Mouse (Mus musculus): ENCODE results near the gene Smg1. TPM values are rescaled to one million over a fixed set of nuclear protein-coding genes. Genes with fewer than 3 reads are reported as not detected.
"Not testable (repeated sequence)": the region's sequence is repeated elsewhere in the genome, so short reads cannot be mapped to it uniquely, and the experiment has no call there.

The Smg1 gene
- total and polyA plus RNA-seq, 2 experiments from 2014 or later = 16.0 to 44.1 TPM

DNA sequence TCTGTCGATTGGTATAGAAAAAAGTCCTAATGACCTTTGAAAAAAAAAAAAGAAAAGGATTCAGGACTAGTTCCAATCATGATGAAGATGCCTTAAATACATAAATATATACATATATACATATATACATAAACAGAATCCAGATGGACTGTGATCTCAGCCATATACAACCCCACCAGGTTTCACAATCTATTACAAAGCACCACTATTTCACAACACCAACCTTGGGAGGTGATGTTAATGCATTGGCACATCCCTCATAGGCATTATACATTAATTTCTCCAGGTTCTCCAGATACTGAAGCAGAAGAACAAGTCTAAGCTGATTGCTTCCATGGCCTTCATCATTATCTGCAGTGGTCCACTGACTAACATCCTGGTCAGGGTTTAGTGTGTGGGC, 58.9 kb downstream of the Smg1 start:
- 84% methylated on average over 1 of the region's 1 CpGs for WGBS
- no peaks in the 10 kb centered on the region for H3K9me3 ChIP-seq (ENCODE audit: low read length)
- H3K4me1 ChIP-seq (ENCODE audit: insufficient read depth, low read length) = no peaks in the 10 kb centered on the region
- peaks cover 29% of the 10 kb centered on the region for H3K36me3 ChIP-seq (ENCODE audit: insufficient read depth, low read length)
- H3K4me2 ChIP-seq (ENCODE audit: low read depth, low read length, poor library complexity, severe bottlenecking) = no peak overlapping the region
- H3K4me3 ChIP-seq (ENCODE audit: low read depth, low read length) = no peak overlapping the region
- no peak overlapping the region for H3K27ac ChIP-seq (ENCODE audit: low read depth, low read length)
- no peak for ATAC-seq (ENCODE audit: low FRiP score)
- DNase-seq (ENCODE audit: low spot score) = no peak
- no peak for TF ChIP-seq CTCF (IDR thresholded peaks at IDR 0.05)
- no peaks in the 10 kb centered on the region for H3K27me3 ChIP-seq (ENCODE audit: insufficient read depth, low read length)
- no peak overlapping the region for H3K9ac ChIP-seq (replicated peaks; ENCODE audit: low read length, poor library complexity, severe bottlenecking)

GRCm38 (mm10) chr7:118181123-118181522, 62.3 kb downstream of the Smg1 start:
- Histone ChIP-seq H3K36me3 (ENCODE audit: insufficient read depth, low read length) (peaks cover 37% of the 10 kb centered on the region), H3K27ac (ENCODE audit: low read depth, low read length) (no peak overlapping the region), H3K27me3 (ENCODE audit: insufficient read depth, low read length) (no peaks in the 10 kb centered on the region), H3K9me3 (ENCODE audit: low read length) (no peaks in the 10 kb centered on the region), H3K9ac (replicated peaks; ENCODE audit: low read length, poor library complexity, severe bottlenecking) (no peak overlapping the region), H3K4me3 (ENCODE audit: low read depth, low read length) (no peak overlapping the region), H3K4me1 (ENCODE audit: insufficient read depth, low read length) (no peaks in the 10 kb centered on the region), H3K4me2 (ENCODE audit: low read depth, low read length, poor library complexity, severe bottlenecking) (no peak overlapping the region)
- no peak for DNase-seq (ENCODE audit: low spot score)
- ATAC-seq (ENCODE audit: low FRiP score) = no peak
- TF ChIP-seq CTCF (IDR thresholded peaks at IDR 0.05) = no peak
- WGBS = 99% methylated on average over 3 of the region's 3 CpGs

DNA sequence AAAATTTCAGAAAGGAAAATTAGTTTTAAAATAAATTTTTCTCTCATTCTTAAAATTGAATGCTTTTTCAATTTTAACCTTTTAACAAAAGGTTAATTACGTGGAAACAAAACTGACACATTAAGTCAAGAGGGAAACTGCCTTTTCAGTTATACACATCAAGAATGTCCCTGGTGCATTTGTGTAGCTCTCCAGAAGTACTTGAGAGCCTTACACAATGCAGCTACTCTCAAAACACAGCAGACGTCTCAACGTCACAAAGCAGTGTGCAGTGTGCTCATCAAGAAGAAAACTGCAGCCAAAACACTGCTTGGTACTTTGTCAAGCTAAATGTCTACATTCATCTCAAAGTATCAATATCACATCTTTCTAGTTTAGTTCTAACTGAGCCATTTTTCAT, 63.7 kb downstream of the Smg1 start:
- Histone ChIP-seq H3K4me2 (ENCODE audit: low read depth, low read length, poor library complexity, severe bottlenecking) (no peak overlapping the region), H3K4me3 (ENCODE audit: low read depth, low read length) (no peak overlapping the region), H3K9me3 (ENCODE audit: low read length) (no peaks in the 10 kb centered on the region), H3K9ac (replicated peaks; ENCODE audit: low read length, poor library complexity, severe bottlenecking) (no peak overlapping the region), H3K4me1 (ENCODE audit: insufficient read depth, low read length) (no peaks in the 10 kb centered on the region), H3K27ac (ENCODE audit: low read depth, low read length) (no peak overlapping the region), H3K36me3 (ENCODE audit: insufficient read depth, low read length) (peaks cover 35% of the 10 kb centered on the region), H3K27me3 (ENCODE audit: insufficient read depth, low read length) (no peaks in the 10 kb centered on the region)
- TF ChIP-seq CTCF (IDR thresholded peaks at IDR 0.05) = no peak
- WGBS = 77% methylated on average over 3 of the region's 3 CpGs
- ATAC-seq (ENCODE audit: low FRiP score) (no peak), DNase-seq (ENCODE audit: low spot score) (no peak)

DNA sequence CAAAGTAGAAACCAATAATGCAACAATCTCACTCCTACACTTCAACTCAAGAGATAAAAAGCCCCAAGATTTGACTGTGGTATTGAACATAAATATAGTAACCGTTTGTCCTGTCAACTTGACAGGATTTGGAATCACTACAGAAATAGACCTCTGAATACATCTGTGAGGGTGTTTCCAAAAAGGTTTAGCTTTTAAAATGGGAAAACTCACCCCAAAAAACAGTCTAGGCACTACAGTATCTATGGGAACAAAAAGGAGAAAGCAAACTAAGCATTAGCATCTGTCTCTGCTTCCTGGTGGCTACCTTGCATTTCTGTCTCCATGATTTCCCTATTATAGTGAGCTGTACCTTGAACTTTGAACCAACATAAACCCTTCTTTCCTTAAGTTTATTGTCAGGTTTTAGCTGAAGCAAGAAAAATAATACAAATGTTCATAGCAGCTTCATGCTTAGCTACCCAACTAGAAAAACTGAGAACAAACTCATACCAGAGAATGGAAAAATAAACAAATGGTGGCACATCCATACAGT, 67.6 kb downstream of the Smg1 start:
- no peak for ATAC-seq (ENCODE audit: low FRiP score)
- Histone ChIP-seq H3K36me3 (ENCODE audit: insufficient read depth, low read length) (peaks cover 35% of the 10 kb centered on the region), H3K9ac (replicated peaks; ENCODE audit: low read length, poor library complexity, severe bottlenecking) (no peak overlapping the region)

GRCm38 (mm10) chr7:118170125-118170524, 73.3 kb downstream of the Smg1 start:
- not testable (repeated sequence) for DNase-seq (ENCODE audit: low spot score); ATAC-seq (ENCODE audit: low FRiP score); H3K4me1 ChIP-seq (ENCODE audit: insufficient read depth, low read length); H3K4me3 ChIP-seq (ENCODE audit: low read depth, low read length); H3K27ac ChIP-seq (ENCODE audit: low read depth, low read length); H3K27me3 ChIP-seq (ENCODE audit: insufficient read depth, low read length); H3K9ac ChIP-seq (replicated peaks; ENCODE audit: low read length, poor library complexity, severe bottlenecking); H3K4me2 ChIP-seq (ENCODE audit: low read depth, low read length, poor library complexity, severe bottlenecking); H3K9me3 ChIP-seq (ENCODE audit: low read length)
- peaks cover 48% of the 10 kb centered on the region for H3K36me3 ChIP-seq (ENCODE audit: insufficient read depth, low read length)
- WGBS = 90% methylated on average over 2 of the region's 2 CpGs

More for the DNA sequence above, 67.6 kb downstream of the Smg1 start:
- H3K27ac ChIP-seq (ENCODE audit: low read depth, low read length) = no peak overlapping the region
- no peak overlapping the region for H3K4me2 ChIP-seq (ENCODE audit: low read depth, low read length, poor library complexity, severe bottlenecking)
- no peak for DNase-seq (ENCODE audit: low spot score)
- no peak overlapping the region for H3K4me3 ChIP-seq (ENCODE audit: low read depth, low read length)
- no peaks in the 10 kb centered on the region for H3K4me1 ChIP-seq (ENCODE audit: insufficient read depth, low read length)
- no peaks in the 10 kb centered on the region for H3K9me3 ChIP-seq (ENCODE audit: low read length)
- TF ChIP-seq CTCF (IDR thresholded peaks at IDR 0.05) = no peak
- H3K27me3 ChIP-seq (ENCODE audit: insufficient read depth, low read length) = no peaks in the 10 kb centered on the region
- 86% methylated on average over 1 of the region's 1 CpGs for WGBS

- Histone ChIP-seq H3K27ac (ENCODE audit: low read depth, low read length) (no peak overlapping the region), H3K4me1 (ENCODE audit: insufficient read depth, low read length) (no peaks in the 10 kb centered on the region), H3K27me3 (ENCODE audit: insufficient read depth, low read length) (no peaks in the 10 kb centered on the region), H3K36me3 (ENCODE audit: insufficient read depth, low read length) (peaks cover 36% of the 10 kb centered on the region), H3K9me3 (ENCODE audit: low read length) (no peaks in the 10 kb centered on the region), H3K4me2 (ENCODE audit: low read depth, low read length, poor library complexity, severe bottlenecking) (no peak overlapping the region), H3K9ac (replicated peaks; ENCODE audit: low read length, poor library complexity, severe bottlenecking) (no peak overlapping the region), H3K4me3 (ENCODE audit: low read depth, low read length) (no peak overlapping the region)
- ATAC-seq (ENCODE audit: low FRiP score) (no peak), DNase-seq (ENCODE audit: low spot score) (no peak)
- TF ChIP-seq CTCF (IDR thresholded peaks at IDR 0.05) = no peak
- 86% methylated on average over 8 of the region's 8 CpGs for WGBS
These were observed 80.5 kb downstream of the Smg1 start for GRCm38 (mm10) chr7:118163006-118163405.
